Mouse (Mus musculus) neural tube, embryonic 14.5 days (tissue): ENCODE measurements around the gene Nif3l1. TPM values are rescaled to one million over a fixed set of nuclear protein-coding genes. Genes with fewer than 3 reads are reported as not detected.

Source experiments
- ATAC-seq: fragments of 200-750 bp; cut with Nextera tagmentation; 2 replicates; pipeline ENCODE4 v1.8.0; 2017; ENCODE audit warnings: low read depth, mild to moderate bottlenecking, moderate TSS enrichment, moderate library complexity
- H3K27ac ChIP-seq: fragments of 300-500 bp; sonication (generic); 2 replicates; pipeline ENCODE4 v1.5.1; 2014; ENCODE audit warnings: low read depth, mild to moderate bottlenecking, control low read depth, low read length, moderate library complexity, mixed read lengths
- H3K27me3 ChIP-seq: fragments of 300-500 bp; sonication (generic); 2 replicates; pipeline ENCODE4 v1.6.1; 2014; ENCODE audit warnings: low read length; ENCODE audit not compliant: control insufficient read depth, insufficient read depth
- H3K36me3 ChIP-seq: fragments of 300-500 bp; sonication (generic); 2 replicates; pipeline ENCODE4 v1.6.1; 2014; ENCODE audit warnings: low read length, mixed read lengths; ENCODE audit not compliant: control insufficient read depth, insufficient read depth
- H3K4me1 ChIP-seq: fragments of 300-500 bp; sonication (generic); 2 replicates; pipeline ENCODE4 v1.6.1; 2014; ENCODE audit warnings: low read length; ENCODE audit not compliant: control insufficient read depth, insufficient read depth
- H3K4me2 ChIP-seq: fragments of 300-500 bp; sonication (generic); 2 replicates; pipeline ENCODE4 v1.6.1; 2014; ENCODE audit warnings: mild to moderate bottlenecking, low read depth, low read length, control low read depth
- H3K4me3 ChIP-seq: fragments of 300-500 bp; sonication (generic); 2 replicates; pipeline ENCODE4 v1.5.1; 2014; ENCODE audit warnings: low read depth, low read length, control low read depth, mixed read lengths
- H3K9ac ChIP-seq: fragments of 300-500 bp; sonication (generic); replicated peaks from 2 replicates; pipeline ENCODE4 v1.6.1; 2014; ENCODE audit warnings: low read depth, mild to moderate bottlenecking, control low read depth, low read length, mixed read lengths
- H3K9me3 ChIP-seq: fragments of 300-500 bp; sonication (generic); 2 replicates; pipeline ENCODE4 v1.6.1; 2016; ENCODE audit warnings: low read length; ENCODE audit not compliant: control insufficient read depth
- WGBS: fragments of 180-500 bp; shearing (Covaris S2); extraction: QIAGEN DNeasy Blood & Tissue Kit; methylation state at CpG from one replicate; pipeline ENCODE4 v1.1.7; 2014; 5-methylcytosine and 5-hydroxymethylcytosine counted together
- polyA plus RNA-seq: library from polyadenylated mRNA; unstranded; fragments of >200 nt; fragmentation: Nextera tagmentation; extraction: Ambion mirVana; gene quantifications from 2 replicates; pipeline ENCODE4 v1.2.1, GENCODE M21; 2014

The Nif3l1 gene
- 52.4 and 52.9 TPM in 2 replicates for polyA plus RNA-seq

DNA sequence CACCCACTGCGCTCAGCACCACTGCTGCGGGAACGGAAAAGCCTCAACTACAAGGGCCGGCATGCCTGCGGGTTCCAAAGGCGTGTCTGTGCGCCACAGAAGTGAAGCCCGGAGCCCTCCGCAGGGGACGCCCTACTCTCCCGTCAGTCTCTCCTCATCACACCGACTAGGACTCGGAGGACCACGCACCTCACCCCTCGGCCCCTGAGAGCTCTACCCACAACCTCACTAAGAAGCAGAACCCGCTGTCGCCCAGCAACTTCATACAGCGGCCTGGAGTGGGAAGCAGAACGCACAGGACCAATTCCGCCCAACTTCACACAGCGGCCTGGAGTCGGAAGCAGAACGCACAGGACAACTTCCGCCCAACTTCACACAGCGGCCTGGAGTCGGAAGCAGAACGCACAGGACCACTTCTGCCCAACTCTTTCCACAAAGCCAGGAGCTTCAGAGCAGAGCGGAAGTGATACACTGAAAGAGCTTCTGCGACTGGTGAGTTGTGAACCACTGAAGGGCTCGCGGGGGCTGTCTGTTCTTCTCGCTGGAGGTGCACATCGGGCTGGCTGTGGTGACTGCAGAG lies at the start of gene Nif3l1, which contains the start of gene Ppil3:
Gene Nif3l1, plus strand, starts transcription at position 9 of the 580 bp plus-strand sequence.
Gene Ppil3, minus strand, starts transcription at position 344 of the 580 bp plus-strand sequence.
- Histone ChIP-seq H3K4me1 (peaks cover 15% of the 10 kb centered on the region), H3K4me3 (peak within 1 kb of the TSS; percentile 61), H3K27ac (peak within 1 kb of the TSS; percentile 88), H3K27me3 (no peaks in the 10 kb centered on the region), H3K4me2 (peak within 1 kb of the TSS; percentile 88), H3K9me3 (no peaks in the 10 kb centered on the region), H3K36me3 (peaks cover 12% of the 10 kb centered on the region; the same call in 1 of the 2 replicates), H3K9ac (peak within 1 kb of the TSS; percentile 68)
- WGBS: 0% methylated on average over 33 of the region's 33 CpGs
- ATAC-seq: peak; percentile 98

DNA sequence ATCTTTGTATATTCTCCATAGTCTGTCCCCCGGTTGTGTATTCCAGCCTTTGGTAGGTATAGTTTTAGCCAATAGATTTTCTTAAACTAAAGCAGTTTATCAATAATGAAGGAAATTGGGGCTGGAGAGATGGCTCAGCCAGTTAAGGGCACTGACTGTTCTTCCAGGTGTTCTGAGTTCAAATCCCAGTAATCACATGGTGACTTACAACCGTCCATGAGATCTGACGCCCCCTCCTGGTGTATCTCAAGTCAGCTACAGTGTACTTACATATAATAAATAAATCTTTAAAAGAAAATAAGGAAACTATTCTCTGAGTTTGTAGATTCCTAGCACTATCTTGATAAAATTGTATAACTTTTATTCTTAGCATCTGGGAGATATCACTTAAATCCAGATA lies 49.6 kb upstream of the Nif3l1 start:
- Histone ChIP-seq H3K27ac (no peak overlapping the region), H3K36me3 (peaks cover 38% of the 10 kb centered on the region), H3K4me2 (no peak overlapping the region), H3K4me3 (no peak overlapping the region), H3K27me3 (peaks cover 2% of the 10 kb centered on the region; the same call in 1 of the 2 replicates), H3K9ac (no peak overlapping the region), H3K9me3 (no peaks in the 10 kb centered on the region), H3K4me1 (peaks cover 19% of the 10 kb centered on the region)
- ATAC-seq: no peak
- whole genome bisulfite sequencing: 92% methylated on average over 3 of the region's 3 CpGs

DNA sequence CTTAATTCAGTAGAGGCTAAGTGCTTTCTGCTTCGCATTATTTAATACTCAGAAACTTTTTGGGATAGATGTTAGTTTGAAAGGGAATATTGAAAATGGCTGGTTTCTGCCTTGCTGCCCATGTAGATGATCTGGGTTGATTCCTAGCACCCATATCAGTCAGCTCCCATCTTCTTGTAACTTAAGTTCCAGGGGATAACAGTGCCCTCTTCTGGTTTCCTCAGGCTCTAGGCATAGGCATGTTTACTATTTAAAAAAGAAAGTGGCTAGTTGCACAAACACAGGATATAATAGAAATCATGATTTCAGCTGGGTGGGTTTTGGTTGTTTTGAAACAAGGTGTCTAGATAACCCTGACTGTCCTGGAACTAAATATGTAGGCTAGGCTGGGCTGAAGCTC lies 48.8 kb upstream of the Nif3l1 start:
- peaks cover 17% of the 10 kb centered on the region for H3K4me1 ChIP-seq
- no peak overlapping the region for H3K4me2 ChIP-seq
- no peak overlapping the region for H3K27ac ChIP-seq
- peaks cover 47% of the 10 kb centered on the region for H3K36me3 ChIP-seq
- no peak overlapping the region for H3K4me3 ChIP-seq
- peaks cover 2% of the 10 kb centered on the region; the same call in 1 of the 2 replicates for H3K27me3 ChIP-seq
- no peak overlapping the region for H3K9ac ChIP-seq
- 96% methylated on average over 1 of the region's 1 CpGs for WGBS
- no peaks in the 10 kb centered on the region for H3K9me3 ChIP-seq
- ATAC-seq: no peak

DNA sequence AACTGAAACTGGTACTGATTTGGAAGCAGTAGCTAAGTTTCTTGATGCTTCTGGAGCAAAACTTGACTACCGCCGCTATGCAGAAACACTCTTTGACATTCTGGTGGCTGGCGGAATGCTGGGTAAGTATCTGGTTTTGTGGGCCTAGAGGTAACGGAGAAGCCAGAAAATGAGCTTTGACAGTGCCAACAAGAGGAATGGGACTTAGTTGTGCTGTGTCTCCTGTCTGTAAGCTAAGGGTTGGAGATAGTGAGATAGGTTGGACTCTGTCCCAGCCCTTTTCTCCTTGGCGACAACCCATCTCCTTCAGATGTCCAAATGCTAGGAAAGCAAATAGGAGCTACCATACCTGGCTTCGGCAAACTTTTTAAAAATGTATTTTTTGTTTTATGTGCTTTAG lies 47.2 kb upstream of the Nif3l1 start:
- Histone ChIP-seq H3K27me3 (peaks cover 2% of the 10 kb centered on the region; the same call in 1 of the 2 replicates), H3K9me3 (no peaks in the 10 kb centered on the region), H3K9ac (no peak overlapping the region), H3K36me3 (peaks cover 61% of the 10 kb centered on the region), H3K27ac (no peak overlapping the region), H3K4me3 (no peak overlapping the region), H3K4me2 (no peak overlapping the region), H3K4me1 (peaks cover 9% of the 10 kb centered on the region; the same call in 1 of the 2 replicates)
- WGBS: 97% methylated on average over 6 of the region's 6 CpGs
- no peak for ATAC-seq

DNA sequence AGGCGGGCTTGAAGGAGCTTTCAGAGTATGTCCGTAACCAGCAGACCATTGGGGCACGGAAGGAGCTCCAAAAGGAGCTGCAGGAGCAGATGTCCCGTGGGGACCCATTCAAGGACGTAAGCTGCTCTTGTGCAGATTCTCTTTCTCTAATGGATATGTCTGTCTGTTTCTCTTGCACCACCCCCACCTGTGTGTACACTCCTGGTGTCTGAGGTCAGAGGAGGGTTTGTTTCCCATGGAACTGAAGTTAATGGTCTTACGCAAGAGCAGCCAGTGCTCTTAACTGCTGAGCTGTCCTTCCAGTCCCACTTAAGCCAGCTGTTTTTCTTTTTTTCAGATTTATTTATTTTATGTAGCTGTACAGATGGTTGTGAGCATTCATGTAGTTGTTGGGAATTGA lies 43.6 kb upstream of the Nif3l1 start:
- Histone ChIP-seq H3K4me2 (no peak overlapping the region), H3K4me3 (no peak overlapping the region), H3K4me1 (no peaks in the 10 kb centered on the region), H3K27me3 (no peaks in the 10 kb centered on the region), H3K27ac (no peak overlapping the region), H3K9me3 (no peaks in the 10 kb centered on the region), H3K9ac (no peak overlapping the region), H3K36me3 (peaks cover 79% of the 10 kb centered on the region)
- ATAC-seq: no peak
- 94% methylated on average over 6 of the region's 6 CpGs for WGBS

DNA sequence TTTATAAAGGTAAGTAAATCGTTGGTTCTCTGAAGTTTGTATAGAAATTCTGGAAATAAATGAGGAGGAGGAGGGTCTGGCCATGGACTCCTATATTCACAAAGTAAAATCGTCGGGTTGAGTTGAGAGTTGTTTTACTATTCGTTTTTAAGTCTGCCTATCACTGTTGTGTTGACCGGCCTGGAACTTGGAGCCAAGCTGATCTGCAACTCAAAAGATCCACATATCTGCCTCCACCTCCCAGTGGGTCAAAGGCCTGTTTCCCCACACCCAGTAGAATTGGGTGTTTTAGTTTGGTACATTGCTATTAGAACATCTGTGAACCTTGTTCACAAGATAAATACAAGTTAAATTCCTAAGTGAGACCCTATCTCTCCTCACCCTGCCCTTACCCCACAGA lies 41.2 kb upstream of the Nif3l1 start:
- no peak for ATAC-seq
- Histone ChIP-seq H3K27me3 (no peaks in the 10 kb centered on the region), H3K4me2 (no peak overlapping the region), H3K27ac (no peak overlapping the region), H3K36me3 (peaks cover 58% of the 10 kb centered on the region), H3K9ac (no peak overlapping the region), H3K9me3 (no peaks in the 10 kb centered on the region), H3K4me3 (no peak overlapping the region), H3K4me1 (no peaks in the 10 kb centered on the region)
- 95% methylated on average over 5 of the region's 5 CpGs for WGBS

DNA sequence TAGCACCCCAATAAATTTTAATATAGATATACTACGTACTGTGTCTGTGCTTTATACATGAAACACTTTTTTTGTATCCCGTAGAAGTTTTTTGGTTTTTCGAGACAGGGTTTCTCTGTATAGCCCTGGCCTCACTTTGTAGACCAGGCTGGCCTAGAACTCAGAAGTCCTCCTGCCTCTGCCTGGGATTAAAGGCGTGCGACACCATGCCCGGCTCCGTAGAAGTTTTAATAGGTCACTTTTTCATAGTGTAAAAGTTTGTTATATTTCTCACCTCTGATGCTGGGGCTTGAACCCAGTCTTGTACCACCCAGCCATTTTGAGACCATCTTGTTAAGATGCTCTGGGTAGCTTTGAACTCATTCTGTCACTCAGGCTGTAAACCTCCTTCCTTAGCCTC lies 37.6 kb upstream of the Nif3l1 start:
- no peaks in the 10 kb centered on the region for H3K4me1 ChIP-seq
- H3K9ac ChIP-seq: no peak overlapping the region
- H3K27ac ChIP-seq: no peak overlapping the region
- 95% methylated on average over 7 of the region's 7 CpGs for WGBS
- no peaks in the 10 kb centered on the region for H3K27me3 ChIP-seq
- no peak overlapping the region for H3K4me2 ChIP-seq
- H3K36me3 ChIP-seq: peaks cover 49% of the 10 kb centered on the region
- H3K4me3 ChIP-seq: no peak overlapping the region
- ATAC-seq: no peak
- H3K9me3 ChIP-seq: no peaks in the 10 kb centered on the region

DNA sequence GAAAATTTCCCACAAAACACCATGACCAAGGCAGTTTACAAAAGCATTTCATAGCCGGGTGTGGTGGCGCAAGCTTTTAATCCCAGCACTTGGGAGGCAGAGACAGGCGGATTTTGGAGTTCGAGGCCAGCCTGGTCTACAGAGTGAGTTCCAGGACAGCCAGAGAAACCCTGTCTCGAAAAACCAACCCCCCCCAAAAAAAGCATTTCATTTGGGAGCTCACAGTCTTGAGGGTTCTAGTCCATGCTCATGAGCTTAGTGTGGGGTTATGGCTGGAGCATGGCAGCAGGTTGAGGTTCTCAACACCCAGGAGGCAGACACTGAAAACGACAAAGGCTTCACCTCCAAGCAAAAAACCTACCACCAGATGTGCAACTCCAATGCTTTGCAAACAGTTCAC lies 36.8 kb upstream of the Nif3l1 start:
- H3K36me3 ChIP-seq: peaks cover 47% of the 10 kb centered on the region
- no peak overlapping the region for H3K4me3 ChIP-seq
- no peaks in the 10 kb centered on the region for H3K27me3 ChIP-seq
- no peaks in the 10 kb centered on the region for H3K4me1 ChIP-seq
- ATAC-seq: no peak
- no peak overlapping the region for H3K4me2 ChIP-seq
- no peaks in the 10 kb centered on the region for H3K9me3 ChIP-seq
- H3K9ac ChIP-seq: no peak overlapping the region
- no peak overlapping the region for H3K27ac ChIP-seq
- WGBS: 86% methylated on average over 6 of the region's 6 CpGs

DNA sequence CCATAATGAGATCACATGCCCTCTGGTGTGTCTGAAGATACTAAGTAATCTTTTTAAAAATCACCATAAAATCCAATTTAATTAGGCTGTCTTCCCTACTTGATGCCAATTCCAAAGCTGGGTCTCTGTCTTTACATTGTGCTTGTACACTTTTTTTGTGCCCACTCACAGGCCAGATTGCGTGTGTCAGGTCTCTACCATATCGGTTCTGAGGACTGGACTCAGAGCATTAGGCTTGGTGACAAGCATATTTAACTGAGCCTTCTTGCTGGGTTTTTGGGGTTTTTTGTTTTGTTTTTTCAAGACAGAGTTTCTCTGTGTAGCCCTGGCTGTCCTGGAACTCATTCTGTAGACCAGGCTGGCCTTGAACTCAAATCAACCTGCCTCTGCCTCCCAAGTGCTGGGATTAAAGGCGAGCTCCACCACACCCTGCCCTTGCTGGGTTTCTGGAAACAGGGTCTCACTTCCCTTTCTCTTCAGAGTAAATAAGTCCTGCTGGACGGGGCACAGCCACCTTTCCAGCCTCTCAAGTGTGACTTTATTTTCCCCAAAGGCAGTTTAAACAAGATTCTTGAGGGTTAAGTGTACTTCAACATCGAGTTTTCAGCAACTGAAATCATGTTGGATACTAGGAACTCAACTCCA lies 35.3 kb upstream of the Nif3l1 start:
- H3K4me2 ChIP-seq: no peak overlapping the region
- no peaks in the 10 kb centered on the region for H3K27me3 ChIP-seq
- 86% methylated on average over 5 of the region's 5 CpGs for WGBS
- H3K4me3 ChIP-seq: no peak overlapping the region
- peaks cover 51% of the 10 kb centered on the region for H3K36me3 ChIP-seq
- H3K27ac ChIP-seq: no peak overlapping the region
- H3K9ac ChIP-seq: no peak overlapping the region
- no peaks in the 10 kb centered on the region for H3K4me1 ChIP-seq
- H3K9me3 ChIP-seq: no peaks in the 10 kb centered on the region
- no peak for ATAC-seq
